Mouse (Mus musculus) G1E (cell line): ENCODE data around the gene Col4a3.

Experiments
- CTCF ChIP-seq: IDR thresholded peaks from 2 replicates; pipeline ENCODE4 v1.5.1; 2012; ENCODE audit warnings: low read depth, low read length, inconsistent platforms, mixed read lengths
- GATA1 ChIP-seq: IDR thresholded peaks from 2 replicates; pipeline ENCODE4 v1.6.1; 2012; ENCODE audit warnings: borderline replicate concordance, low read length, inconsistent platforms, mixed read lengths
- GATA2 ChIP-seq: IDR thresholded peaks from 2 replicates; pipeline ENCODE4 v1.6.1; 2012; ENCODE audit warnings: low read depth, low read length, inconsistent platforms, borderline replicate concordance
- POLR2AphosphoS5 ChIP-seq: IDR thresholded peaks from 2 replicates; pipeline ENCODE4 v1.6.1; 2012; ENCODE audit warnings: low read depth, low read length, inconsistent platforms; ENCODE audit not compliant: insufficient replicate concordance
- TAL1 ChIP-seq: conservative IDR thresholded peaks from 2 replicates; pipeline ENCODE4 v1.6.1; 2012; ENCODE audit warnings: low read depth, low read length, inconsistent platforms, mixed read lengths

DNA sequence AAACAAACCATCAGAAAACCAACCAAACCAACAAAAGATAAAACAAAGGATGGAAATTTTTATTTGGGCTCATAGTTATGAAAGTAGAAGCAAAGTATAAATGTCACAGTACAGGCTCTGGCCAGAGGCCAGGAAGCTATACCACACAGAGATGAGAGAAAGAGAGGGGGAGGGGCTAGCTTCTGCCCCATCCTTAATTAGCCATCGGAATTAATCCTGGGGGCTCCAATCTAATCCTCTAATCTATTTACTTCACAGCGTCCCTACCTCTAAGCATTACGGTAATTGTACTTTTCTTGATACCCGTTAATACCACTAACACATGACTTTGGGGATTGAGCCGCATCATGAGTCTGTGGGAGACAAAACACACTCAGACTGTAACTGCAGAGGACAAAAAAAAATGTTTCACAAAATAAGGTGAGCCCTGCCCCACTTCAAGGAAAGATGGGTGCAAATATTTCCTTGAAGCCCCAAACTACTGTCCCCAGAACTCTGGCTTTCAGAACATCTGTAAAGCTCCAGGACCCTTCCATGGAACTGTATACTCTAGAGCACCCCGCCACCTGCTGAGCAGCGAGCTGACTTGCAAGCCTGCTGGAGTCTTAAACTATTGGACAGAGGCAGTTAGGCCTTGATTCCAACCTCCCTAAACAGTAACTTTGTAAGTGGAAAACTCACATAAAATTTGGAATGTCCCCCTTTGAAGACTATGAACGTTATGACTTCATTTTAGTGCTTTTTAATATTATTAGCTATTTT lies 41.3 kb upstream of the Col4a3 start:
- no peak for TF ChIP-seq CTCF
- TF ChIP-seq GATA1, result no peak
- TF ChIP-seq POLR2AphosphoS5, result no peak
- TF ChIP-seq TAL1, result no peak
- TF ChIP-seq GATA2, result no peak
